Mouse (Mus musculus) adrenal gland, postnatal 10 days (tissue): ENCODE data around the gene Serbp1. TPM values are rescaled to one million over a fixed set of nuclear protein-coding genes. Genes with fewer than 3 reads are reported as not detected.
"Not testable (repeated sequence)": the region's sequence is repeated elsewhere in the genome, so short reads cannot be mapped to it uniquely, and the experiment has no call there.

Experiments used
- DNase-seq: peaks from one replicate; pipeline ENCODE4 v3.0.0; 2021; ENCODE audit warnings: mixed read lengths
- long read RNA-seq, 2 experiments: library from polyadenylated mRNA; stranded (forward); transcript quantifications; one replicate each; pipeline ENCODE4 v2.0.0; 2021
- total RNA-seq, 2 experiments: library from RNA; stranded (reverse); gene quantifications; 2 replicates each; pipeline ENCODE4 v1.2.3; 2021

Gene Serbp1
- total RNA-seq: 100 to 1,000 TPM; 321 to 336 TPM
- long read RNA-seq, experiment 1, full-length matches to known transcripts: 284 of 318 reads
- long read RNA-seq, experiment 1, partial matches to known transcripts: 29 of 318 reads
- long read RNA-seq, experiment 1, other reads (novel, unspliced or antisense): 5 of 318 reads
- long read RNA-seq, experiment 2, full-length matches to known transcripts: 145 of 194 reads
- long read RNA-seq, experiment 2, partial matches to known transcripts: 39 of 194 reads
- long read RNA-seq, experiment 2, other reads (novel, unspliced or antisense): 10 of 194 reads

GRCm38 (mm10) chr6:67237977-67238376 is at the start of gene Serbp1:
TSS of gene Serbp1 (plus strand) at chr6:67238176.
- no peak for DNase-seq

GRCm38 (mm10) chr6:67193591-67193990 is 44.4 kb upstream of the Serbp1 start:
- DNase-seq: no peak

GRCm38 (mm10) chr6:67194606-67195005 is 43.4 kb upstream of the Serbp1 start:
- DNase-seq: no peak

GRCm38 (mm10) chr6:67195148-67195611 is 42.8 kb upstream of the Serbp1 start:
- no peak for DNase-seq

GRCm38 (mm10) chr6:67196821-67197220 is 41.2 kb upstream of the Serbp1 start:
- peak; percentile 8 for DNase-seq

GRCm38 (mm10) chr6:67198085-67198484 is 39.9 kb upstream of the Serbp1 start:
- peak; percentile 51 for DNase-seq

- DNase-seq: peak; percentile 61
Measured at GRCm38 (mm10) chr6:67200715-67201322, 37.2 kb upstream of the Serbp1 start.

- no peak for DNase-seq
Measured at GRCm38 (mm10) chr6:67205081-67206037, 32.6 kb upstream of the Serbp1 start.

GRCm38 (mm10) chr6:67212362-67212761 is 25.6 kb upstream of the Serbp1 start:
- no peak for DNase-seq

- DNase-seq: no peak
Measured at GRCm38 (mm10) chr6:67213429-67214098, 24.4 kb upstream of the Serbp1 start.

- no peak for DNase-seq
Measured at GRCm38 (mm10) chr6:67217402-67217801, 20.6 kb upstream of the Serbp1 start.

- no peak for DNase-seq
Measured at GRCm38 (mm10) chr6:67217846-67218245, 20.1 kb upstream of the Serbp1 start.

- DNase-seq: no peak
Measured at GRCm38 (mm10) chr6:67218566-67218965, 19.4 kb upstream of the Serbp1 start.

- not testable (repeated sequence) for DNase-seq
Measured at GRCm38 (mm10) chr6:67219931-67220330, 18.0 kb upstream of the Serbp1 start.

- DNase-seq: no peak
Measured at GRCm38 (mm10) chr6:67220731-67221130, 17.2 kb upstream of the Serbp1 start.

GRCm38 (mm10) chr6:67223082-67223481 is 14.9 kb upstream of the Serbp1 start:
- no peak for DNase-seq

GRCm38 (mm10) chr6:67223499-67223898 is 14.5 kb upstream of the Serbp1 start:
- no peak for DNase-seq

- DNase-seq: no peak
Measured at GRCm38 (mm10) chr6:67226286-67226685, 11.7 kb upstream of the Serbp1 start.

- peak; percentile 9 for DNase-seq
Measured at GRCm38 (mm10) chr6:67228459-67229107, 9.4 kb upstream of the Serbp1 start.

GRCm38 (mm10) chr6:67229521-67229920 is 8.5 kb upstream of the Serbp1 start:
- DNase-seq: no peak

- DNase-seq: no peak
Measured at GRCm38 (mm10) chr6:67229922-67230518, 8.0 kb upstream of the Serbp1 start.
